Mouse (Mus musculus) lung, embryonic 16.5 days (tissue): ENCODE measurements around the gene Gm15217. TPM values are rescaled to one million over a fixed set of nuclear protein-coding genes. Genes with fewer than 3 reads are reported as not detected.

Experiments
- ATAC-seq: fragments of 200-750 bp; cut with Nextera tagmentation; 2 replicates; pipeline ENCODE4 v1.8.0; 2017; ENCODE audit warnings: low read depth, mild to moderate bottlenecking, moderate library complexity
- H3K27ac ChIP-seq: fragments of 300-500 bp; sonication (generic); 2 replicates; pipeline ENCODE4 v1.5.1; 2014; ENCODE audit warnings: mild to moderate bottlenecking, control low read depth, low read length
- H3K27me3 ChIP-seq: fragments of 300-500 bp; sonication (generic); 2 replicates; pipeline ENCODE4 v1.6.1; 2014; ENCODE audit warnings: low read depth, low read length, mixed read lengths; ENCODE audit not compliant: control insufficient read depth, insufficient read depth
- H3K36me3 ChIP-seq: fragments of 300-500 bp; sonication (generic); 2 replicates; pipeline ENCODE4 v1.6.1; 2014; ENCODE audit warnings: low read length; ENCODE audit not compliant: control insufficient read depth, insufficient read depth
- H3K4me1 ChIP-seq: fragments of 300-500 bp; sonication (generic); replicated peaks from 2 replicates; pipeline ENCODE4 v1.6.1; 2014; ENCODE audit warnings: low read length, mixed read lengths; ENCODE audit not compliant: control insufficient read depth, insufficient read depth
- H3K4me2 ChIP-seq: fragments of 300-500 bp; sonication (generic); 2 replicates; pipeline ENCODE4 v1.6.1; 2014; ENCODE audit warnings: low read depth, low read length, control low read depth
- H3K4me3 ChIP-seq: fragments of 300-500 bp; sonication (generic); 2 replicates; pipeline ENCODE4 v1.5.1; 2014; ENCODE audit warnings: mild to moderate bottlenecking, low read length, control low read depth
- H3K9ac ChIP-seq: fragments of 300-500 bp; sonication (generic); 2 replicates; pipeline ENCODE4 v1.6.1; 2014; ENCODE audit warnings: low read length, control low read depth
- H3K9me3 ChIP-seq: fragments of 300-500 bp; sonication (generic); 2 replicates; pipeline ENCODE4 v1.6.1; 2016; ENCODE audit warnings: low read length; ENCODE audit not compliant: control insufficient read depth
- WGBS: fragments of 180-500 bp; shearing (Covaris S2); extraction: QIAGEN DNeasy Blood & Tissue Kit; methylation state at CpG from one replicate; pipeline ENCODE4 v1.1.7; 2014; 5-methylcytosine and 5-hydroxymethylcytosine counted together
- polyA plus RNA-seq: library from polyadenylated mRNA; unstranded; fragments of >200 nt; fragmentation: Nextera tagmentation; extraction: Ambion mirVana; gene quantifications from 2 replicates; pipeline ENCODE4 v1.2.1, GENCODE M21; 2015

The Gm15217 gene
- polyA plus RNA-seq, 1 experiment from 2014 or later: 0.49 TPM

DNA sequence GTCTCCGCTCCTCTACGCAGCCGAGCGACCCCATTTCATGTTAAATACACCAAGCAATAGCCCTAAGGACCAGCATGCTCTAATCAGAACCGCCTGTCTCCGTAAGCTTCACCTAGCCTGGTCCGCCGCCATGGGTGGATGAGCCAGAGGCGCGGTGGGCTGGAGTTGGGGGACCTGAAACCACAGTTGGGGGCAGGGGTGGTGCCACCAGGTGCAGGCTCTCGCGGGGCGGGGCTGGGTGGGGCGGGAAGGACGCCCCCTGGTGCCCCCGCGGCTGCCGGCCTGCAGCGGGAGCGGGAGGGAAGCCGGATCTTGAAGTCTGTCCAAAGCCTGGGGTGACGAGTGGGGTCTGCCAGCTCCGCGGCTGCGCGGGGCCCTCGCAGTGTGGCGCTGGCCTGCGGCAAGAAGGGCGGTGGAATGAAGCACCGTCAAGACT lies 1.1 kb downstream of the Gm15217 start:
- H3K36me3 ChIP-seq: peaks cover 10% of the 10 kb centered on the region; the same call in 1 of the 2 replicates
- peak overlapping the region; percentile 18 for H3K27ac ChIP-seq
- H3K4me1 ChIP-seq: peaks cover 25% of the 10 kb centered on the region
- H3K4me2 ChIP-seq: peak overlapping the region; percentile 47
- H3K27me3 ChIP-seq: no peaks in the 10 kb centered on the region
- peak overlapping the region; percentile 11; the same call in 1 of the 2 replicates for H3K9ac ChIP-seq
- ATAC-seq: peak; percentile 74
- no peaks in the 10 kb centered on the region for H3K9me3 ChIP-seq
- 15% methylated on average over 30 of the region's 31 CpGs for WGBS
- H3K4me3 ChIP-seq: peak overlapping the region; percentile 7

DNA sequence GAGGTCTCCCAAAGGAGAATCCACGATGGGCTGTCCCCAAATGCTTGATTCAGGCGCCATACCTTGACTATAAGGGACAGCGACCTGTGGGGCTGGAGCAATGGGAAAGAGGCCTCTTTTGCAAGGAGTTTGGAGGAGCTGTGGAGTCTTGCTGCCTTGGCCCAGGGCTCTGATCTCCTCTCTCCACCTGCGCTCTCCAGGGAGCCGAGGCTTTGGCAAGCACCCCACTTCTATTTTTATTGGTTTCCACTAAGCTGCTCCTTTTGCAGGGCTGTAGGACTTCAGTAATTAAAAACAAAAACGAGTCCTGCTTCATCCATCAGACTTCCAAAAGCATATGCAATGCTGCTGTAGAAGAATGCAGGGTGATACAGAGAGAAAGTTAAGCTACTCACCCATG lies 2.2 kb downstream of the Gm15217 start:
- Histone ChIP-seq H3K9me3 (no peaks in the 10 kb centered on the region), H3K9ac (no peak overlapping the region), H3K4me2 (no peak overlapping the region), H3K4me3 (no peak overlapping the region), H3K4me1 (peaks cover 24% of the 10 kb centered on the region), H3K27ac (no peak overlapping the region), H3K36me3 (peaks cover 10% of the 10 kb centered on the region; the same call in 1 of the 2 replicates), H3K27me3 (no peaks in the 10 kb centered on the region)
- no peak for ATAC-seq
- WGBS: 55% methylated on average over 6 of the region's 6 CpGs

DNA sequence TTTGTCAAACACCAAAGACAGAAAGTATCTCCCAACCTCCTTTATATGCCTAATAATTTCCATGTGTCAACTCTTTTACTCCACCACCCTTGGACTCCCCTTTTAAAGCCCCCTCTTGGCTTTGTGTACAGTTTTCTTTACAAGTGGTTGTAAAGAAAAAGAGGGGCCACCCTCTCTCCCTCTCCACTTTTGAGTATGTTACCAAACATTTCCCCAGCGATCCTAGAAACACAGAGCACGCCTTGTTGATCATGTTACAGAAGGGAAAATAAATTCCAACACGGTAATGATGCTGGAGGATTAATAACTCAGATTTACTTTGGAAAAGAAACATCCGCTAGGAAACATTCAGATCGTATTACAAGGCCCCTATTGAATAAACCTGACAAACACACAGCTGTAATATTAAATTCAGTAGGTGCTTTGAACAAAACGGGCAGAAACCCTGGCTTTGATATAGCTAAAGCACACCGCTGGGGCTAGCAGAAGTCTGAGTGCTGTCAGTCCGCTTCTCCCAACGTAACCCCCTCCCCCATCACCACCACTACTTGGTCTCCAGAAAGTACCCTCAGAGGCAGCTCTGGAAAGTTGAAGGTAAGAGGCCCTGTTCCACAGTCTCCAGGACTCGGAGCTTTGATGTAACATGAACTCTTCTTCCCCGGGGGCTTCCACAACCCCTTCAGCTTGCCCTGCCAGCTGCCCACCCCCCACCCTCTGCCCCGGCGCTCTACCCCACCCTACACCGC lies 5.9 kb downstream of the Gm15217 start:
- 9% methylated on average over 14 of the region's 14 CpGs for WGBS
- peaks cover 21% of the 10 kb centered on the region for H3K4me1 ChIP-seq

DNA sequence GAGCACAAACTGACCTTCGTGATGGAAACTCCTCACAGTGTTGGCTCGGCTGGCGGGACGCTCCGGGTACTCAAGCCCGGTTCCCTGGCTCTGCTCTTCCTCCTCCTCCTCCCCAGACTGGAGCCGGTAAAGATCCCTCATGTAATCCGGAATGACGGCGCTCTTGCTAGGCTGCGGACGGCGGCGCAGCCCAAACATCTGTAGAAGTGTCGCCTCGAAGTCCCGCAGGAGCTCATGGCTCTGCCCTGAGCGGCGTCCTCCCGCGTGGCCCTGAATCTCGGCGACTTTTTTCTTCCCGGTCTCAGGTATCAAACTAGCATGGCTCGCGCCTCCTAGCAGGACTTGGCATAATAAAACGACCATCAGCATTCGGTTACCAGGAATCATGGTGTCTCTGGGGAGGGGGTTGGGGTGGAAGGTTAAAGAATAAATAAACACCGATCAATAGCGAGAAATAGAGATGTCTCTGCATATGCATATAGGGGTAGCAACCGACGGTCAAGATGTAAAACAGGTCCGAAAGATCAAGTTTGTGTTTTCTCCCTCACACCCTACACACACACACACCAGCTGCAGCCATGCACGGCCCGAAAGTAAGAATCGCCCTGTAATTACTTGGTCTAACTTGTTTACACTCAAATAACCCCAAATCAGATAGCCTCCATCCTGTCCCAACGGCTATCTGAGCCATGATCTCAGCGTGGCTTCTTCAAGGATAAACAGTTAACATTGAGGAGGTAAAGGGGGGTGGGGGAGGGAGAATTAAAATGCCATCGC lies 6.7 kb downstream of the Gm15217 start:
- peak overlapping the region; percentile 61 for H3K4me3 ChIP-seq
- no peaks in the 10 kb centered on the region for H3K9me3 ChIP-seq
- peak overlapping the region; percentile 65 for H3K9ac ChIP-seq
- H3K4me2 ChIP-seq: peak overlapping the region; percentile 89
- under 1% methylated on average over 39 of the region's 39 CpGs for WGBS
- peaks cover 10% of the 10 kb centered on the region; the same call in 1 of the 2 replicates for H3K36me3 ChIP-seq
- peak overlapping the region; percentile 84 for H3K27ac ChIP-seq
- H3K27me3 ChIP-seq: peaks cover 2% of the 10 kb centered on the region; the same call in 1 of the 2 replicates
- peaks cover 13% of the 10 kb centered on the region for H3K4me1 ChIP-seq
- no peak for ATAC-seq

More for the DNA sequence above, 5.9 kb downstream of the Gm15217 start:
- no peak for ATAC-seq
- H3K9me3 ChIP-seq: no peaks in the 10 kb centered on the region
- H3K4me2 ChIP-seq: peak overlapping the region; percentile 89
- peak overlapping the region; percentile 62 for H3K27ac ChIP-seq
- peak overlapping the region; percentile 65 for H3K9ac ChIP-seq
- peak overlapping the region; percentile 61 for H3K4me3 ChIP-seq
- H3K27me3 ChIP-seq: peaks cover 2% of the 10 kb centered on the region; the same call in 1 of the 2 replicates
- H3K36me3 ChIP-seq: peaks cover 10% of the 10 kb centered on the region; the same call in 1 of the 2 replicates

DNA sequence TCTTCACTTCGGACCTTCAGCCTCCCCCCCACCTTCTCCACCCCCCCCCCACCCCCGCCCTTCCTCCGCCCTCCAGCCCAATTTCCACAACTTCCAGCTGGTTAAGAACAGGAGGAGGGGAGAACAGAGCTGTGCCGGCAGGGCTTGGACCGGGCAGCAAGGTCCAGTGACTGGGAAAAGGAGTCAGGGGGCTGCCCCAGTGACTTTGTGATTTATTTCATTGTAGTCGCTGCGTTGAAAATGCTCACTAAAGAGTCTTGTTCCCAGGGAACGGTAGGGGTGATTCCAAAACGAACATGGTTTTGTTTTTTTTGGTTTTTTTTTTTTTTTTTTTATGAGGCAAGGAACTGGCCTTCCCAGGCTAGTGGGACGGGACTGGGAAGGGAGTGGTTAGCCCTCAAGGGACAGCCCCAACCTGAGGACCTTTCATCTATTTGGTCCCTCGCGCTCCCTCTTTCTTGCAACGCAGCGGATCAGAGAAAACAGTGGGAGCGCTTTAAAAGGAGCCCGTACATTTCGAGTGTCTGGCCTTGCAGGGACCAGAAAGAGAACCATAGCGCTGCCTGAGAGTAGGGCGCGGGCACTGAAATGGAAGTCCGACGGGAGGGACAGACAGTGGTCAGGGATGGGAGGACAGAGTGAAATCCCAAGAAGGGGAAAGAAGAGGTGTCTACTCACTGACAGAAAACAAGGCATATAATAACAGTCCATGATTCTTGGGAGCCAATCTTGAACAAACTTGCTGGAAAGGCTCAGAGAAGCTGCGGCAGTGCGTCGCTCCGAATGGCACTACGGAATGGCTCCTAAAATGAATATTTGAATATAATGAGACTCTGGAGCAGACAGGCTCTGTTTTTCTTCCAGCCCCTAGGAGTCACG lies 7.5 kb downstream of the Gm15217 start:
- H3K4me3 ChIP-seq: peak overlapping the region; percentile 61
- under 1% methylated on average over 28 of the region's 28 CpGs for WGBS
- H3K27ac ChIP-seq: peak overlapping the region; percentile 84
- H3K9ac ChIP-seq: peak overlapping the region; percentile 65
- H3K9me3 ChIP-seq: no peaks in the 10 kb centered on the region
- H3K4me1 ChIP-seq: peaks cover 6% of the 10 kb centered on the region; the same call in 1 of the 2 replicates
- peaks cover 10% of the 10 kb centered on the region; the same call in 1 of the 2 replicates for H3K36me3 ChIP-seq
- peak overlapping the region; percentile 89 for H3K4me2 ChIP-seq
- H3K27me3 ChIP-seq: peaks cover 2% of the 10 kb centered on the region; the same call in 1 of the 2 replicates
- peak; percentile 0; the same call in 1 of the 2 replicates for ATAC-seq

DNA sequence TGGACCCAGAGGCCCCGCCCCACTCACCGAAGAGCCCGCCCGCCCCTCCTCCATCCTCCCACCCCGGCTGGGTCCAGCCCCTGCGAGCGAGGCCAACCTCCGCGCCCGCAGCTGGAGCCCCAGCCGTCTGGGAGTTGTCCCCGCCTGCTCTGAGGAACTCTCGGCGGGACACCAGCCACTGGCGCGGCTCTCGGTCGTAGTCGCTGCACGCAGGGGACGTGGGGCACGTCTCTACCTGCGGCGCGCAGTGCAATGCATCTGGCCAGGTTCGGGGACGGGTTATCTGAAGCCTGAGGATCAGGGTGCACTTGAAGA lies 8.1 kb downstream of the Gm15217 start:
- peak overlapping the region; percentile 61 for H3K4me3 ChIP-seq
- peak; percentile 86 for ATAC-seq
- under 1% methylated on average over 25 of the region's 27 CpGs for WGBS
- peak overlapping the region; percentile 97 for H3K27ac ChIP-seq
- no peaks in the 10 kb centered on the region for H3K9me3 ChIP-seq
- H3K4me2 ChIP-seq: peak overlapping the region; percentile 89
- peaks cover 5% of the 10 kb centered on the region; the same call in 1 of the 2 replicates for H3K4me1 ChIP-seq
- peak overlapping the region; percentile 65 for H3K9ac ChIP-seq
- peaks cover 7% of the 10 kb centered on the region; the same call in 1 of the 2 replicates for H3K36me3 ChIP-seq
- peaks cover 2% of the 10 kb centered on the region; the same call in 1 of the 2 replicates for H3K27me3 ChIP-seq

DNA sequence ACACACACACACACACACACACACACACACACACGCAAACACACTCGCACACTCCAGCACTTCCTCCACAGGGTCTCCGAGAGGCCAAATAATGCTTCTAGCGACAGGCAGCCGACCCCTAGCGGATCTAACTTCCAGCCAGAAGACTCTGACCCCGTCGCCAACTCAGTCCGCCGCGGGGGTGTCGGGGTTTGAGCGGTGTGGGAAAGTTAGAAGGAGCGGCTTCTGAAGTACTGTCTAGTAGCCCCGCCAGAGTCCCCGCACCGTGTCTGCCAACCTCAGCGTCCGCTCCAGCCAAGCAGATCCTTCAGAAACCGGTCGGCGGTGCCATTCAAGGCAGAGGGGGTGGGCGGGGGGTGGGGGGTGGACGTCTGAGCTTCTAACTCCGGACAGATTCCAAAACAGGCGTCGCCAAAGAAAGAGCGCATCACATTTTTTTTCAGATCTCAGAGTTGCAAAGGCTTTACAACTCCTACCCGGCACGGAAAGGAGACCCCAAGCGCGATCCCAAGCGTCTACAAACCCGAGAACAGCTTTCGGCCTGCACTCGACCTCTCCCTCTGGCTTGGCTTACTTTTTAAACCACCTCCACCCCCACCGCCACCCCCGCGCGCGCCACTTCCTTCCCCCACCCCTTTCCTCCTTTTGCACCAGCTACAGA lies 8.7 kb downstream of the Gm15217 start:
- H3K4me3 ChIP-seq: peak overlapping the region; percentile 61
- peak overlapping the region; percentile 89 for H3K4me2 ChIP-seq
- peaks cover 2% of the 10 kb centered on the region; the same call in 1 of the 2 replicates for H3K27me3 ChIP-seq
- peaks cover 5% of the 10 kb centered on the region; the same call in 1 of the 2 replicates for H3K4me1 ChIP-seq
- WGBS: under 1% methylated on average over 41 of the region's 41 CpGs
- peak overlapping the region; percentile 97 for H3K27ac ChIP-seq
- H3K9ac ChIP-seq: peak overlapping the region; percentile 65
- H3K36me3 ChIP-seq: peaks cover 5% of the 10 kb centered on the region; the same call in 1 of the 2 replicates
- H3K9me3 ChIP-seq: no peaks in the 10 kb centered on the region
- peak; percentile 27 for ATAC-seq

DNA sequence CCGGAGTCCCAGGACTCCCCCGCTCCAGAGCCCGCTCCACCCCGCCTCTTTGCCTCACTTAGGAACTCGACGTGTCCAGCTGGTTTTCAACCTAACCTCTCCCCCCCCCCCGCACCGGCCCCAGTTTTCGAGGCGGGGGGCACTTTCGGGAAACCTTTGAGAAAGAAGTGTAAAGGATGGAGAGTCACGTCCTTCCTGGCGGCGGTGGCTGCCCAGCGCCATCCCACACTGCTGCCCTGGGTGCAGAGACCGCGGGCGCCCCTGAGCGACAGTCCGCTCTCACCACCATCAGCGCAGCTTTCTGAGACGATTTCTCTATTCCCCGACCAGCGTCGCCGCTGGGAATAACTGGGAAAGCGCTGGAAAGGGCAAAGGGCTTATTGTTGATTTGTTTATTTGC lies 9.4 kb downstream of the Gm15217 start:
- Histone ChIP-seq H3K4me3 (peak overlapping the region; percentile 61), H3K4me2 (peak overlapping the region; percentile 89), H3K36me3 (peaks cover 5% of the 10 kb centered on the region; the same call in 1 of the 2 replicates), H3K27me3 (peaks cover 2% of the 10 kb centered on the region; the same call in 1 of the 2 replicates), H3K27ac (peak overlapping the region; percentile 97), H3K9me3 (no peaks in the 10 kb centered on the region), H3K4me1 (peaks cover 5% of the 10 kb centered on the region; the same call in 1 of the 2 replicates), H3K9ac (peak overlapping the region; percentile 65)
- no peak for ATAC-seq
- under 1% methylated on average over 27 of the region's 27 CpGs for WGBS
